Mouse (Mus musculus) kidney, adult 2 months (tissue): ENCODE results near the gene Tln2.

Experiments used
- CTCF ChIP-seq: fragments of 200-500 bp; conservative IDR thresholded peaks from 2 replicates; pipeline ENCODE4 v1.5.1; 2011; ENCODE audit warnings: low read depth, mild to moderate bottlenecking, control low read depth, low read length, moderate library complexity, mixed read lengths; ENCODE audit not compliant: insufficient read depth, insufficient read length
- POLR2A ChIP-seq: fragments of 200-500 bp; IDR thresholded peaks from one replicate; pipeline ENCODE4 v1.6.1; 2011; ENCODE audit warnings: low read depth, low read length, control low read depth

DNA sequence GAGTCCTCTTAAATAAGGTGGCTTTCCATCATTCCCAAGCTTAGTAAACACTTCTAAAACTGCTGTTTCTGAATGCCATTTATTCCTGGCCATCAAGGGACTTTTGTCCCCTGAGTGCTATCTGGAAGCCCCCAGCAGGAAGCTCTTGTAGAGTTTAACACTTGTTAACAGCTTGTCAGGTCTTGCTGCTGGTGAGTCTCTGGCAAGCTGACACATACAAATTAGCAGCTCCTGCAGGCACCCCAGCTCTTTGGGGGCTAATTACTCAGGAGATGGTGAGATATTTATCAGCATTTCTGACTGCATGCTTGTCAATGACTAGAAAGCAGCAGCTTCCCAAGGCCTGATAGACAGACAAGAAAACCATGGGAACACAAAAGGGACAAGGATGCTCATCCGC is 77.2 kb downstream of the Tln2 start:
- no peak for TF ChIP-seq CTCF
- TF ChIP-seq POLR2A = no peak
